Mouse (Mus musculus): ENCODE results near the gene Cep112. TPM values are rescaled to one million over a fixed set of nuclear protein-coding genes. Genes with fewer than 3 reads are reported as not detected.

Gene Cep112
- polyA plus RNA-seq, 1 experiment from 2014 or later = 8.8 TPM

DNA sequence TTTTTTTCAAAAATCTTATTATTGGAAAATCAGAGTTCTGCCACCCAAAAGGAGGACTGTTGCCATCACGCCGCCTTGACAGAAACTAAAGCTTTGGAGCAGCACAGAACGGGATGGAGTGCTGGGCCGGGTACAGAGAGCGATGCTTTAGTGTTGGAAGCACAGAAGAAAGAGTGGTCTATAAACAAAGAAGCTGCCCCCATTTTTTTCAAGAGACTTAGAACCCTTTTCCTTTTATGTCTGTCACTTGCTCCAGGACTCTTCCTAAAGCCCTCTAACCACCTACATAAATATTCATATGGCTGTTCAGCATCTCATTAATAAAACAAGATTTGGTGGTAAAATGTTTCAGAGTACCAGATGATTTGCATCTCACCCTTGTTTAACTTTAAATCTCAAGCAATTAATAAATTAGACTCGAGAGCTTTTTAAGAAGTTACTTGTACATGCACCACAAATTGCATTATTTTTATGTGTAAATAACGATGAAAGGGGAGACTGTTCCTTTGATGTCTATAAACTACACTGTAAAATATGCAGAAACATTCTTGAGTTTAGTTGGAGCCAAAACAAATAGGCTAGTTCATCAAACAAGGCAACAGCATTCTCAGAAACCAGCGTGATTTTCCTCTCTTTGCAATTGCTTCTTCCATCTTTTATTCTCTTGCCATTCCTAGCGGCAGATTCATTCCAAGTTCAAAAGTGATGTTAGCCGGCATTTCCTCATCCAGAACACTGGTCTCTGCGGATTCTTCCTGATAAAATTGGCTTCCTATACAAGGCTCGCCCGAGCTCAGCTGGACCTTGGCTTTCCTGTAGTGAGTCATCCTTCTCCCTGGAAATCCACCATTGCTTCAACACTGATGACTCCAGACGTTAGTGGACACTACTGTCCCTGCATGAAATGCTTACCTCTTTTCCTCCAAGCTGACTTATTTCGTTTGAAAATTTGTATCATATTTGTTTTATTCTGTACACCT, 355.6 kb downstream of the Cep112 start:
- ATAC-seq (replicated peaks; ENCODE audit: low FRiP score, low read depth) = no peak
- H3K4me2 ChIP-seq (ENCODE audit: low read length) = no peak overlapping the region
- H3K9ac ChIP-seq (ENCODE audit: low read depth, low read length) = no peak overlapping the region
- H3K27me3 ChIP-seq (ENCODE audit: insufficient read depth, low read length) = no peaks in the 10 kb centered on the region
- no peaks in the 10 kb centered on the region for H3K9me3 ChIP-seq (replicated peaks; ENCODE audit: low read length)
- WGBS = 57% methylated on average over 15 of the region's 15 CpGs
- peak; percentile 89 for DNase-seq (ENCODE audit: low spot score)
- H3K36me3 ChIP-seq (ENCODE audit: insufficient read depth, low read length) = no peaks in the 10 kb centered on the region
- no peak overlapping the region for H3K4me3 ChIP-seq (replicated peaks; ENCODE audit: low read depth, low read length)
- H3K27ac ChIP-seq = peak overlapping the region; percentile 25; the same call in 1 of the 2 replicates
- H3K4me1 ChIP-seq (replicated peaks; ENCODE audit: insufficient read depth, low read length) = 0 out of 2 replicates have a peak, but pooled peaks cover 11% of the 10 kb centered on the region
- TF ChIP-seq CTCF (IDR thresholded peaks at IDR 0.05; ENCODE audit: low read depth) = no peak

DNA sequence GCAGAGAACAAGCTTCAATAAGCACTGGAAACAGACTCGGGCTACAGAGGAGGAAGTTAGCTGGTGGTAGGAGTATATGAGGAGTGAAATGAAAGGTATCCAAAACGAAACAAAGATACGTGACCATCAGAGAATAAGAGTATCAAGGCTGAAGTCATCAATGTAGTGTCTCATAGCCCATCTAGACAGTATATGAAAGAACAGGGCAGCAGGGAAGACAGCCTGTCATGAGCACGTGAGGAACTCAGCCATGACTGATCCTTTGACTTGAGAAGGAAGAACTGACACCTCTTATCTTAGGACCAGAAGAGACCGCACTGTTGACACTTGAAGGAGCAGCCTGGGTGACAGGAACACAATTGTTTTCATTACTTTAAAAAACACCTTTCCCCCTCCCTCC, 373.4 kb downstream of the Cep112 start:
- Histone ChIP-seq H3K27me3 (ENCODE audit: insufficient read depth, low read length) (no peaks in the 10 kb centered on the region), H3K4me3 (replicated peaks; ENCODE audit: low read depth, low read length) (no peak overlapping the region), H3K9ac (ENCODE audit: low read depth, low read length) (no peak overlapping the region), H3K9me3 (replicated peaks; ENCODE audit: low read length) (no peaks in the 10 kb centered on the region), H3K27ac (no peak overlapping the region), H3K4me2 (ENCODE audit: low read length) (no peak overlapping the region), H3K4me1 (replicated peaks; ENCODE audit: insufficient read depth, low read length) (no peaks in the 10 kb centered on the region), H3K36me3 (ENCODE audit: insufficient read depth, low read length) (no peaks in the 10 kb centered on the region)
- no peak for TF ChIP-seq CTCF (IDR thresholded peaks at IDR 0.05; ENCODE audit: low read depth)
- DNase-seq (ENCODE audit: low spot score) (no peak), ATAC-seq (replicated peaks; ENCODE audit: low FRiP score, low read depth) (no peak)
- WGBS = 71% methylated on average over 5 of the region's 5 CpGs

DNA sequence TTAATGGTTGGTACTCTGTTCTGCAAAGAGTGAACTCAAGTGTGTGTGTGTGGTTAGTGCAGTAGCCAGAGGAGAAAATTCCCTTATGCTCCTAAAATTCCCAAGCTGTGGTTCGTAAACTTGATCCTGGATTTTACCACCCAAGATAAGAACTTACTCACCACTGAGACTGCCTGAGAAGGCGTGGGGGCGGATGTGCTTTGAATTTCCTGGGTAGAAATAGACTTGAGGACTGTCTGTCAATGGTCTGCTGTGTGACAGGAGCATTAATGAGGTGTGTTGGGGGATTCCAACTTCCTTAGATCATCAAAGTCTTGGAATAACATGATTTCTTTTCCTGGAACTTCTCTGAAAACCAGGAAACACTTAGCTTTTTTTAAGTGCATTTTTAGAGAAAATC, 374.7 kb downstream of the Cep112 start:
- TF ChIP-seq CTCF (IDR thresholded peaks at IDR 0.05; ENCODE audit: low read depth) = no peak
- H3K9ac ChIP-seq (ENCODE audit: low read depth, low read length) = no peak overlapping the region
- H3K27ac ChIP-seq = no peak overlapping the region
- no peaks in the 10 kb centered on the region for H3K27me3 ChIP-seq (ENCODE audit: insufficient read depth, low read length)
- no peaks in the 10 kb centered on the region for H3K9me3 ChIP-seq (replicated peaks; ENCODE audit: low read length)
- DNase-seq (ENCODE audit: low spot score) (no peak), ATAC-seq (replicated peaks; ENCODE audit: low FRiP score, low read depth) (no peak)
- H3K4me2 ChIP-seq (ENCODE audit: low read length) = no peak overlapping the region
- H3K36me3 ChIP-seq (ENCODE audit: insufficient read depth, low read length) = no peaks in the 10 kb centered on the region
- WGBS = 41% methylated on average over 3 of the region's 3 CpGs
- H3K4me3 ChIP-seq (replicated peaks; ENCODE audit: low read depth, low read length) = no peak overlapping the region
- H3K4me1 ChIP-seq (replicated peaks; ENCODE audit: insufficient read depth, low read length) = no peaks in the 10 kb centered on the region

DNA sequence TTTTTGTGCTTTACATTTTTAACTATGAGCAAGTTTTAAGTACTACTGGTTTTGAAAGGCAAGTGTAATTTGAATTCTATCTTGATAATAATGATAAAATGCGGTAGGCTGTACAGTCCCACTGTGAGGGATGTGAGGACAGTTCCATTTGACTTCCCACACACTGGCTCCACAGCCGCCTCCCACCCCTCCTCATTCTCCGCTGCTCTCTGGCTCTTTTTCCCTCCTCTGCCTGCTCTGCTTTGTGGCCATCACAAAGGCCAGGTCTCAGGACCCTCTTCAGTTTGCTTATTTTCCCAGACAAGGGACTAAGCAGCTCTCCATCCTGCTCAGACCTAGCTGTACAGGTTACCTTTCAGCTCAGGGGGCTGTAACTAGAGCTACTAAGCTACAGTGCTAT, 379.0 kb downstream of the Cep112 start:
- Histone ChIP-seq H3K27ac (no peak overlapping the region), H3K4me3 (replicated peaks; ENCODE audit: low read depth, low read length) (no peak overlapping the region), H3K9ac (ENCODE audit: low read depth, low read length) (no peak overlapping the region), H3K4me1 (replicated peaks; ENCODE audit: insufficient read depth, low read length) (no peaks in the 10 kb centered on the region), H3K9me3 (replicated peaks; ENCODE audit: low read length) (no peaks in the 10 kb centered on the region), H3K36me3 (ENCODE audit: insufficient read depth, low read length) (no peaks in the 10 kb centered on the region), H3K27me3 (ENCODE audit: insufficient read depth, low read length) (no peaks in the 10 kb centered on the region), H3K4me2 (ENCODE audit: low read length) (no peak overlapping the region)
- WGBS = 43% methylated on average over 3 of the region's 3 CpGs
- peak; percentile 13 for DNase-seq (ENCODE audit: low spot score)
- no peak for TF ChIP-seq CTCF (IDR thresholded peaks at IDR 0.05; ENCODE audit: low read depth)
- ATAC-seq (replicated peaks; ENCODE audit: low FRiP score, low read depth) = no peak

DNA sequence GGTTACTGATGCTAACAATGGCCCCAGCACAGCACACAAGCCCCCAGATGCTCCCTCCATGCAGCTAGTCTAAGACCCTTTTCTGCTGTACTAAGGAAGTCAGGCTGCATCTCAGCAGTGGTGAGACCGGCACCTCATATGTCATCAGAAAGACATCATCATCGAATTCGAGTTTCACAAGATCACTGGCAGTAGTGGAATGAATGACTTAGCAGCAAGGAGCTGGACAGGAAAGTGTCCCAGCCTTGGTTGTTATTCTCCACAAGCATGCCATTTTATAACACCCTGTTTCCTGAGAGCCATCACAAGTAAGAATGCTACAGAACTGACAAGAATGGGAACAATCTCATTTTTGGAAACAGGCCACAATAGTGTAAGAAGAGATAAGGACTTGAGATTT, 381.0 kb downstream of the Cep112 start:
- Histone ChIP-seq H3K4me1 (replicated peaks; ENCODE audit: insufficient read depth, low read length) (no peaks in the 10 kb centered on the region), H3K9me3 (replicated peaks; ENCODE audit: low read length) (no peaks in the 10 kb centered on the region), H3K9ac (ENCODE audit: low read depth, low read length) (no peak overlapping the region), H3K27ac (no peak overlapping the region), H3K36me3 (ENCODE audit: insufficient read depth, low read length) (no peaks in the 10 kb centered on the region), H3K4me2 (ENCODE audit: low read length) (no peak overlapping the region), H3K4me3 (replicated peaks; ENCODE audit: low read depth, low read length) (no peak overlapping the region), H3K27me3 (ENCODE audit: insufficient read depth, low read length) (no peaks in the 10 kb centered on the region)
- no peak for ATAC-seq (replicated peaks; ENCODE audit: low FRiP score, low read depth)
- 76% methylated on average over 3 of the region's 3 CpGs for WGBS
- TF ChIP-seq CTCF (IDR thresholded peaks at IDR 0.05; ENCODE audit: low read depth) = no peak
- DNase-seq (ENCODE audit: low spot score) = peak; percentile 8

DNA sequence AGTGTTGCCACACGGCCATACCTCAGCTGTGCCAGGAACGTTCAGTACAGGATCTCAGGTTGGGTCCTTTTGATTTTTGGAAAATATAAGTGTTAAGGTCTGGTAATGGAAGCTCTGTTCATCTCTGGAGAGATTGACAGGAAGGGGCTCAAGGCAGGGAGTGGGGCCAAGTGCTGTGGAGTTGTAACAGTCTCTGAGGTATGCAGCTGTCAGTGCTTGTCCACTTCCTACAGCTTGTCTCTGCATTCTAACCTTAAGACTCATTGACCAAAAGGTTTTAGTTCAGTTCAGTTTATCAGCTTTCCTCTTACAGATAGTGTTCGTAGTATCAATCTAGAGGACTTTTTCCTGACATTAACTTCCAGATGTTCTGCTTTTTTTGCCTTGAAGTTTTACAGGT, 384.6 kb downstream of the Cep112 start:
- H3K4me2 ChIP-seq (ENCODE audit: low read length) = no peak overlapping the region
- no peak overlapping the region for H3K4me3 ChIP-seq (replicated peaks; ENCODE audit: low read depth, low read length)
- no peak for ATAC-seq (replicated peaks; ENCODE audit: low FRiP score, low read depth)
- no peak overlapping the region for H3K9ac ChIP-seq (ENCODE audit: low read depth, low read length)
- TF ChIP-seq CTCF (IDR thresholded peaks at IDR 0.05; ENCODE audit: low read depth) = no peak
- H3K36me3 ChIP-seq (ENCODE audit: insufficient read depth, low read length) = no peaks in the 10 kb centered on the region
- 72% methylated on average over 3 of the region's 3 CpGs for WGBS
- no peaks in the 10 kb centered on the region for H3K27me3 ChIP-seq (ENCODE audit: insufficient read depth, low read length)
- no peaks in the 10 kb centered on the region for H3K4me1 ChIP-seq (replicated peaks; ENCODE audit: insufficient read depth, low read length)
- no peak for DNase-seq (ENCODE audit: low spot score)
- H3K9me3 ChIP-seq (replicated peaks; ENCODE audit: low read length) = no peaks in the 10 kb centered on the region
- H3K27ac ChIP-seq = no peak overlapping the region
